Comparison of ENCODE assay signal across 15 mouse cellular contexts in the genomic region with DNA sequence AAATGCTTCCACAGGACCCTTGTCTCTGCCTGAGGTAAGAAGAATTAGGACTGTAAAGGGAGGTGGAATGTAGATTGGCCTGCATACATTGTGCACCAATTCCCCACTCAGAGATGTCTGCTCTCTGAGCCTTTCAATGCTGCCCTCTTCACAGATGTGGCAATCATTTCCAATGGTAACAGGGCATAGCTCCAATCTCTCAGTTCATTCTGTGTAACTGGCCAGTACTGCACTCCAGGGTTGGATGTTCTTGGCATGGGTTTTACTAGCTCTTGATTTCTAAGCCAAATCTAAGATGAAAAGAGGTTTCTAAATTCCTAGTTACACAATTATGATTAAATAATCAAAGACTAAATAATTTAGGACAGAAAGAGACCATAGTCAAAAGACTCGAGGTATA.
DNase-seq lines count a peak whose midpoint lies in the region; ATAC-seq and TF ChIP-seq lines count a peak whose summit lies in the region.
"Had no signal": no experiment of that assay in that cellular context is flagged by ENCODE, and none has a peak within 500 bp of the region (broad histone marks: within the 10 kb centered on the region; RNA-seq: fewer than 3 reads in every experiment).

No protein-coding gene starts in this region.

- H3K27ac ChIP-seq in lung, embryonic 14.5 days (ENCODE audit: low read depth): no peak overlapping the region
- H3K27ac ChIP-seq: embryonic facial prominence, embryonic 12.5 days; macrophage had no signal

- H3K4me1 ChIP-seq in lung, embryonic 14.5 days (ENCODE audit: insufficient read depth): no peaks in the 10 kb centered on the region
- H3K4me1 ChIP-seq: embryonic facial prominence, embryonic 12.5 days had no signal

- no peak overlapping the region for H3K4me2 ChIP-seq in lung, embryonic 14.5 days
- H3K4me2 ChIP-seq: embryonic facial prominence, embryonic 12.5 days had no signal

- no peak for ATAC-seq in lung, embryonic 14.5 days (ENCODE audit: insufficient read depth)
- ATAC-seq: intestine, postnatal 0 days had no signal

- DNase-seq in gastrocnemius, adult 18-20 months (ENCODE audit: low spot score): peak; percentile 40
- DNase-seq in gastrocnemius, postnatal 25 days: no peak
- DNase-seq in lung, adult 18-20 months: peak; percentile 35 to 41
- DNase-seq in lung, postnatal 4 days: no peak
- peak; percentile 13 for DNase-seq in lung, embryonic 14.5 days
- no peak for DNase-seq in thymus, postnatal 4 days
- no peak for DNase-seq in T-cell, adult 2 months (ENCODE audit: low spot score)
- DNase-seq: cerebellum, adult 11 months; kidney, postnatal 10 days; layer of hippocampus, adult 9-11 months; midbrain, embryonic 14.5 days; right cerebral cortex, postnatal 14 days had no signal

- 78% methylated on average over 1 of the region's 1 CpGs for WGBS in lung, embryonic 14.5 days

- no peaks in the 10 kb centered on the region for H3K9me3 ChIP-seq in lung, embryonic 14.5 days (ENCODE audit: low read depth, low read length)
- H3K9me3 ChIP-seq: embryonic facial prominence, embryonic 12.5 days had no signal

- H3K27me3 ChIP-seq in lung, embryonic 14.5 days (ENCODE audit: insufficient read depth, low read length): no peaks in the 10 kb centered on the region
- H3K27me3 ChIP-seq: embryonic facial prominence, embryonic 12.5 days had no signal

- no peak overlapping the region for H3K9ac ChIP-seq in lung, embryonic 14.5 days
- H3K9ac ChIP-seq: embryonic facial prominence, embryonic 12.5 days had no signal

- H3K4me3 ChIP-seq in lung, embryonic 14.5 days (ENCODE audit: low read depth, low read length): no peak overlapping the region
- H3K4me3 ChIP-seq: embryonic facial prominence, embryonic 12.5 days had no signal

- TF ChIP-seq CTCF in lung, embryonic 14.5 days (IDR thresholded peaks at IDR 0.05; ENCODE audit: low read depth): no peak

- H3K36me3 ChIP-seq in lung, embryonic 14.5 days (ENCODE audit: insufficient read depth): no peaks in the 10 kb centered on the region
- H3K36me3 ChIP-seq: embryonic facial prominence, embryonic 12.5 days had no signal

Comparison
In these comparisons a context has a peak if more than half of its experiments do, and no peak if none do; other contexts are left out.
1. DNase-seq: peak in gastrocnemius, adult 18-20 months (single experiment), lung, adult 18-20 months (2 of 2) and lung, embryonic 14.5 days (single experiment); none in gastrocnemius, postnatal 25 days (single experiment), lung, postnatal 4 days (0 of 2), thymus, postnatal 4 days (single experiment) and T-cell, adult 2 months (single experiment).